Mouse (Mus musculus) thymus, postnatal 14 days (tissue): ENCODE measurements at regions not wholly inside any gene's neighbourhood (a gene's known extent, or its start where the extent isn't known, plus 50 kb on each side); places are given as distances from the start of the nearest gene placed in this dataset.
A peak's percentile ranks its signal among the peaks of the same experiment; 100 is the strongest.

ENCODE experiments used
- DNase-seq: peaks from one replicate; pipeline ENCODE4 v3.0.0; 2021

- DNase-seq, result no peak
These were observed 691.8 kb upstream of the 3110018I06Rik start for GRCm38 (mm10) chr12:106796596-106796995.

GRCm38 (mm10) chr12:106819736-106820135 lies 668.7 kb upstream of the 3110018I06Rik start:
- DNase-seq, result no peak

GRCm38 (mm10) chr12:106822311-106822710 lies 666.1 kb upstream of the 3110018I06Rik start:
- no peak for DNase-seq

GRCm38 (mm10) chr12:106828542-106828941 lies 659.9 kb upstream of the 3110018I06Rik start:
- peak; percentile 14 for DNase-seq

GRCm38 (mm10) chr12:106829323-106829722 lies 659.1 kb upstream of the 3110018I06Rik start:
- DNase-seq, result no peak

GRCm38 (mm10) chr12:106835241-106835640 lies 653.2 kb upstream of the 3110018I06Rik start:
- DNase-seq, result no peak

GRCm38 (mm10) chr12:106839618-106840017 lies 648.8 kb upstream of the 3110018I06Rik start:
- DNase-seq, result no peak

- DNase-seq, result no peak
These were observed 648.2 kb upstream of the 3110018I06Rik start for GRCm38 (mm10) chr12:106840150-106840651.

- no peak for DNase-seq
These were observed 646.4 kb upstream of the 3110018I06Rik start for GRCm38 (mm10) chr12:106841996-106842395.

- no peak for DNase-seq
These were observed 646.0 kb upstream of the 3110018I06Rik start for GRCm38 (mm10) chr12:106842396-106842795.

- DNase-seq, result peak; percentile 50
These were observed 636.8 kb upstream of the 3110018I06Rik start for GRCm38 (mm10) chr12:106851666-106852065.

GRCm38 (mm10) chr12:106852736-106853135 lies 635.7 kb upstream of the 3110018I06Rik start:
- DNase-seq, result no peak

- no peak for DNase-seq
These were observed 634.7 kb upstream of the 3110018I06Rik start for GRCm38 (mm10) chr12:106853711-106854240.

GRCm38 (mm10) chr12:106855520-106855919 lies 632.9 kb upstream of the 3110018I06Rik start:
- DNase-seq, result no peak

GRCm38 (mm10) chr12:106861638-106862037 lies 626.8 kb upstream of the 3110018I06Rik start:
- DNase-seq, result no peak

- DNase-seq, result no peak
These were observed 624.4 kb upstream of the 3110018I06Rik start for GRCm38 (mm10) chr12:106864076-106864475.

- DNase-seq, result no peak
These were observed 620.4 kb upstream of the 3110018I06Rik start for GRCm38 (mm10) chr12:106868036-106868435.

- no peak for DNase-seq
These were observed 617.0 kb upstream of the 3110018I06Rik start for GRCm38 (mm10) chr12:106871481-106871880.

GRCm38 (mm10) chr12:106872966-106873730 lies 615.3 kb upstream of the 3110018I06Rik start:
- DNase-seq, result no peak

GRCm38 (mm10) chr12:106890319-106890718 lies 598.1 kb upstream of the 3110018I06Rik start:
- no peak for DNase-seq

- DNase-seq, result no peak
These were observed 594.4 kb upstream of the 3110018I06Rik start for GRCm38 (mm10) chr12:106894061-106894460.

- no peak for DNase-seq
These were observed 584.2 kb upstream of the 3110018I06Rik start for GRCm38 (mm10) chr12:106904202-106904601.

GRCm38 (mm10) chr12:106912782-106913181 lies 575.6 kb upstream of the 3110018I06Rik start:
- DNase-seq, result no peak

- DNase-seq, result no peak
These were observed 565.9 kb upstream of the 3110018I06Rik start for GRCm38 (mm10) chr12:106922571-106922991.
